Mouse (Mus musculus): ENCODE results near the gene Gamt.
"Not testable (repeated sequence)": the region's sequence is repeated elsewhere in the genome, so short reads cannot be mapped to it uniquely, and the experiment has no call there.

The Gamt gene

DNA sequence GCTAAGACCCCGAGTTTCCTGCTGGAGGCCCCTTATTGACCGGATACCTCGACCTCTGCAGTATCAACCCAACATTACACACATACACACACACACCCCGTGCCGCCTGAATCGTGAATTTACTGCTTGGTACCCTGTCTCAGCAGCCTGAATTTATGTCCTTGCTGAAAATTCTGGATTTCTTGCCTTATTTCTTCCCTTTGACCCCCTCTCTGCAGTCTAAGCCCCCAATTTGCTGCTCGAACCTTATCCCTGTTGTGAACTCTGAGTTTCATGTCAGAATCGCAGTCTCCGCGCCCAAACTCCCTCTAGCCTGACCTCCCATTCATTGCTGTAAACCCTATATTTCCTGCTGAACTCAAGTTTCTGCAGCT is 33.7 kb downstream of the Gamt start:
- no peak for DNase-seq

DNA sequence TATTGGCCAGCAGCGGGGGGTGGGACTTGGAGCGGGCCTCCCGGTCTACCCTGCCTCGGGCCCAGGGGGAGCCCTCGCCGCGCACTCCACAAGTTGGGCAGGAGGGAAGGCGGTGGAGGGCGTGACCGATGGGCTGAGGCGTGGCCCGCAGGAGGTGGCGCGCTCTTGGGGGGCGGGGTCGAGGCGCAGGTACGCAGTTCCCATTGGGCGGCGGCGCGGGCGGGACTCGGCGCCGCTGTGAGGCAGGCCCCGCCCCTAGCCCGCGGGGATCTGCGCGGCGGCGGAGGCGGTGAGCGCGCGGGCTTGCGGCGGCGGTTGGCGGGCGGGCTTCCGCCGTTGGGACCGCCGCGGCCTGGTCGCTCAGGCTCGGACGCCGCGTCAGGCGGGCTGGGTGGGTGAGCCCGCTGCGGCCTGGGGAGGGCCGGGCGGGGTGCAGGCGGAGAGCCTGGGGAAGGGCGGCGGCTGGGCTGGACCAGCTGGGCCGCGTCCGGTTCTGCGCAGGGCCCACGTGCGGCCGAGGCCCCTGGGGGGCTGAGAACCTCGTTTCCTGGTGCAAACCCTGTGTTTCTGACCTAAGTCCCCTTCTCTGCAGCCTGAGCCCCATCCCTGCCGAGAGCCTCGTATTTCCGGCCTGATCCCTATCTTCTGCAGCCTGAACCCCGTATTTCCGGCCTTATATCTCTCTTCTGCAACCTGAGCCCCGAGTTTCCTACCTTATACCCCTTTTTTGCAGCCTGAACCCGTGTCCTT is 34.2 kb downstream of the Gamt start, which contains the start of gene Mum1:
Gene Mum1 (plus strand): TSS at position 19 of the 750 bp plus-strand sequence.
- DNase-seq, result peak; percentile 100

DNA sequence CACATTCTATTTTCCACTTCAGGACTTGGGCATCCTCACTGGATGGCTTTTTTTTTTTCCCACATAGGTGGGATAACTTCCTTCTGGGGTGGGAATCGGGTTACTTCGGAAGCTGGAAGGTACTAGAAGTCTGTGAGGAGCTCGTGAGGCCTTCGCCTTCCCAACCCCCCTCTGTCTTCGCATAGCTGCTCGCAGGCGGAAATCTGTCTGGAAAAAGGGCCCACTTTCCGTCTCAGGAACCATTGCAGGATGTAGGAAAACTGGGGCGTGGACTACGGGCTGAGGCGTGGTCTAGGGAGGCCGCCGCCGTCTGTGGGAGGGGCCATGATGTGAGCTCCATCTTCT is 34.8 kb downstream of the Gamt start:
- DNase-seq, result no peak

DNA sequence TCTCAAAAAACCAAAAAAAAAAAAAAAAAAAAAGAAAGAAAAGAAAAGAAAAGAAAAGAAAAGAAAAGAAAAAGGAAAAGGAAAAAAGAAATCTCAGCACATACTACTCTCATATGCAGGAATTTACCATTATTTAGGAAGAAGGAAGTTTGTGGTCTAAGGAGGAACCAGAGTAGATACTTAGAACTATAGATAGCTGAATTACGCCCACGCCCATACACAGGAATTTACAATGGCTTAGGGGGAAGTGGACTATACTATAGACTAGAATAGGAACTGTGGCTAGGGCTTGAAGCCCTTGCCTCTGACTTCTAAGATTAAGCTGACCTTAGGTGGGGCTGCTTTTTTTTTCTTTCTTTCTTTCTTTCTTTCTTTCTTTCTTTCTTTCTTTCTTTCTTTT is 37.7 kb downstream of the Gamt start:
- not testable (repeated sequence) for DNase-seq

DNA sequence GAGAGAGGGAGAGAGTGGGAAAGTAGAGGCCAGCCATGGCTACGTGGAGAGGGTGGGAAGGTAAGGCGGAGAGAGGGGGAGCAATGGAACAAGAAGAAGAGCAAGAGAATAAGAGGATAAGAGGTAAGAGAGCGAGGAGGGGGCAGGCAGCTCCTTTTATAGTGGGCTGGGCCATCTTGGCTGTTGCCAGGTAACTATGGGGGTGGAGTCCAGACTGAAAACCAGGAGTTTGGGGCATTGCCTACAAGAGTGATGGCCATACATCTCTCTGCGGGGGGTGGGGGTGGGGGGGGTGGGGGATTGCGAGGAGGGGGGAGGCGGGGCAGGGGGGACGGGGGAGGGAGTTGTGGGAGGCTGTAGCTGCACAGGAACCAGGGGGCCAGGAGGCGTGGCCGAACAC is 40.1 kb downstream of the Gamt start:
- no peak for DNase-seq

DNA sequence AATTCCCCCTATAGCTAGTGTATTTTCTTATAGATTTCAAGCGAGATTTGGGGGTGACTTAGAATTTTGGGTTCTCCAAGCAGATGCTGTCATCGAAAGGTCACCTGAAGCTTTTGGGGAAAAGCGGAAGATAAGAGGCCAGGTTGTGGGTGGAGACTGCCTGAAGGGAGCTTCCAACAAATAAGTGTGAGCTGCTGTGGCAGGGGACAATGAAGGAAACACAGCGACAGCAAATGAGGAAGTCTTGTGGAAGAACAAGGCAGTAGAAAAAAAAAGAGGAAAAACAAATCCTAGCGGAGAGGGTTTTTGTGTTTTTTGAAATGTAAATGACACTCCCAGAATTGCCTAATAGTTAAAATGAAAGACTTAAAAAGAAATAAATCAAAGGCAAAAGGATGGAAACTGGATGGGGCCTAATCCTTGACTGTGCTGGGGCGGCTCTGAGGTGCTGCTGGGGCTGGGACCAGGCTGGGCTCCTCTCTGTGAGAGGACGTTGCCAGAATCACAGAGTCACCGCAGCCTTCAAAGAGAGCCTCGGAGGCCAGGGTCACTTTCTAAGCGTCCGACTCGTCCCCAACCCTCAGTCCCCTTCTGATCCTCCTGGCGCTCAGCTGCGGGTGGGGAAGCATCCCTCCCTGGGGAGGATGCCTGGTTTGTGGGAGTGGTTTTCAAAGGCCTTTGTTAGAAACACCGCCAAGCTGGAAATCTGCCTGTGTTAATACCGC is 45.6 kb downstream of the Gamt start:
- DNase-seq, result no peak

DNA sequence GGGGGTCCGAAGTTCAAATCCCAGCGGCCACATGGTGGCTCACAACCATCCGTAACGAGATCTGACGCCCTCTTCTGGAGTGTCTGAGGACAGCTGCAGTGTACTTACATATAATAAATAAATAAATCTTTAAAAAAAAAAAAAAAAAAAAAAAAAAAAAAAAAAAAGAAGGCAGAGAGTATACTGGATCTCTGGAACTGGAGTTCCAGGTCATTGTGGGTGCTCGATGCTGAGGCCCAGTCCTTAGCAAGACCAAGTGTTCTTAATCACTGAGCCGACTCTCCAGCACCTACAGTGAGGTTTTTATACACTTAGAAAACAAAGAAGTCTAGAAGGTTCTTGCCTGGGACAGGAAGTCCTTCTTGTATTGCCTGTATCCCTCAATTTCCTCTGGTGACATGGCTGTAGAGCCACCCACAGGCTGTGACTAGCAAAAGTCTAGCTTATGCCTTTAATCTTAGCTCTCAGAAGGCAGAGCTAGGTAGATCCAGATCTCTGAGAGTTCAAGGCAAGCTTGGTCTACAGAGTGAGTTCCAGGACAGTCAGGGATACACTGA is 49.2 kb downstream of the Gamt start:
- DNase-seq, result not testable (repeated sequence)

DNA sequence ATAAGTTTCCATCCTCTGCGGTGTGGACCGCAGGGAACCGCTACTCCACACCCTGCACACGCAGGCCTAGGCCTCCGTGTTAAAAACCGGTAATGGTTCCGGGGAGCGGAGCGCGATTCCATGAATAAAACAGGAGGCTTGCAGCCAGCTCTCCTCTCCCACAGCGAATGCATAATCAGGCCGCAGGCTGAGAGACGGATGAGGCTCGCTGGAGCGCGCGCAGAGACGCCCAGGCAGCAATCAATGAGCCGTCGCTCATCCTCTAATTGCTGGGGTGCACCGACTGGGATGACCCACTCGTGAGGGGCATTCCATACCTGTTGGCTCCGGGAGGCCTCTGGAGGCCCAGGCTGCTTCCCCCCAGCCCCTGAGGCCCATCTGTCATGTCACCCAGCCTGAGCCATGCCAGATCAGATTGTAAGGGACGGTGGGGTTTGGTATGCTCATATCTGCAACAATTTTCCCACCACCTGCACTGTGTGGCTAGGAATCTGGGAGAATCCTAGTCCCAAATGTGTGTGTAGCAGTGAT is 51.9 kb downstream of the Gamt start:
- peak; percentile 68 for DNase-seq

DNA sequence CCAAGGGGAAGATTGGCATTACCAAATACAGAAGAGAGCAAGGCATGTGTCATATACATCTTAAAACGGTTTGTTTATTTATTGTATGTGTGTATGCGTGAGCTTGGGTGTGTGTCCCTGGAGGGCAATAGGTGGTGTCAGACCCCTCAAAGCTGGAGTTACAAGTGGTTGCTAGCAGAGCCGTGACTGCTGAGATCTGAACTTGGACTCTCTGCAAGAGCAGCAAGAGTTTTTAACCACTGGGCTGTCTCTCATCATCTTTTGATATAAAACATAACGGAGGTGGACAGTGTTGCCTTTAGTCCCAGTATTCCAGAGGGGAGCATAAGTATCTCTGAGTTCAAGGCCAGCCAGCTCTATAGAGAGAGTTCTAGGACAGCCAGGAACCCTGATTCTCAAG is 52.6 kb downstream of the Gamt start:
- no peak for DNase-seq
